Mouse (Mus musculus) kidney, postnatal 25 days (tissue): ENCODE data around the gene Ube2e3.
A peak's percentile ranks its signal among the peaks of the same experiment; 100 is the strongest.

Experiments used
- DNase-seq, 2 experiments: peaks; one replicate each; pipeline ENCODE4 v3.0.0; 2021; ENCODE audit warnings: mixed read lengths in 2 of 2

Ube2e3 gene

GRCm38 (mm10) chr2:78867726-78868510 lies at the start of gene Ube2e3:
Gene Ube2e3, plus strand, starts transcription at chr2:78868124.
- peak in 1 of 2 experiments; percentile 3 for DNase-seq

- DNase-seq = no peak
Observed at GRCm38 (mm10) chr2:78829887-78830286, 38.0 kb upstream of the Ube2e3 start.

- no peak for DNase-seq
Observed at GRCm38 (mm10) chr2:78841494-78842224, 26.3 kb upstream of the Ube2e3 start.

- no peak for DNase-seq
Observed at GRCm38 (mm10) chr2:78844365-78844764, 23.6 kb upstream of the Ube2e3 start.

GRCm38 (mm10) chr2:78845274-78845673 lies 22.6 kb upstream of the Ube2e3 start:
- no peak for DNase-seq

GRCm38 (mm10) chr2:78845717-78846116 lies 22.2 kb upstream of the Ube2e3 start:
- DNase-seq = no peak

- DNase-seq = peak in 1 of 2 experiments; percentile 46
Observed at GRCm38 (mm10) chr2:78854315-78854714, 13.6 kb upstream of the Ube2e3 start.

GRCm38 (mm10) chr2:78858628-78859027 lies 9.3 kb upstream of the Ube2e3 start:
- no peak for DNase-seq

- DNase-seq = no peak
Observed at GRCm38 (mm10) chr2:78859266-78860087, 8.4 kb upstream of the Ube2e3 start.

- no peak for DNase-seq
Observed at GRCm38 (mm10) chr2:78860088-78860372, 7.9 kb upstream of the Ube2e3 start.

- DNase-seq = no peak
Observed at GRCm38 (mm10) chr2:78864116-78864515, 3.8 kb upstream of the Ube2e3 start.

- no peak for DNase-seq
Observed at GRCm38 (mm10) chr2:78864866-78865265, 3.1 kb upstream of the Ube2e3 start.

- peak; percentile 82 to 93 for DNase-seq
Observed at GRCm38 (mm10) chr2:78868511-78868854, 559 bp downstream of the Ube2e3 start.

- DNase-seq = peak; percentile 64 to 87
Observed at GRCm38 (mm10) chr2:78868951-78869720, 1.2 kb downstream of the Ube2e3 start.

- DNase-seq = peak; percentile 37 to 49
Observed at GRCm38 (mm10) chr2:78869721-78870442, 2.0 kb downstream of the Ube2e3 start.

GRCm38 (mm10) chr2:78870443-78871025 lies 2.6 kb downstream of the Ube2e3 start:
- no peak for DNase-seq

GRCm38 (mm10) chr2:78871971-78872860 lies 4.3 kb downstream of the Ube2e3 start:
- DNase-seq = no peak

- DNase-seq = no peak
Observed at GRCm38 (mm10) chr2:78873946-78874345, 6.0 kb downstream of the Ube2e3 start.

GRCm38 (mm10) chr2:78876002-78876401 lies 8.1 kb downstream of the Ube2e3 start:
- no peak for DNase-seq

GRCm38 (mm10) chr2:78882068-78882467 lies 14.1 kb downstream of the Ube2e3 start:
- DNase-seq = no peak
